27 mouse cellular contexts compared by ENCODE assay signal in genomic region chr6:18225157-18225556, GRCm38 (mm10). TPM values are rescaled to one million over a fixed set of nuclear protein-coding genes. Genes with fewer than 3 reads are reported as not detected.
DNase-seq lines count a peak whose midpoint lies in the region; ATAC-seq and TF ChIP-seq lines count a peak whose summit lies in the region.
"Had no signal": no experiment of that assay in that cellular context is flagged by ENCODE, and none has a peak within 500 bp of the region (broad histone marks: within the 10 kb centered on the region; RNA-seq: fewer than 3 reads in every experiment).

No protein-coding gene starts in this region.

- no peak for TF ChIP-seq CTCF in liver, postnatal 0 days (IDR thresholded peaks at IDR 0.05; ENCODE audit: low read depth)

- H3K4me3 ChIP-seq in liver, embryonic 12.5 days: no peak overlapping the region
- no peak overlapping the region for H3K4me3 ChIP-seq in liver, postnatal 0 days (ENCODE audit: low read depth, low read length)
- H3K4me3 ChIP-seq in liver, embryonic 13.5 days (replicated peaks): no peak overlapping the region
- H3K4me3 ChIP-seq: embryonic facial prominence, embryonic 10.5 days; embryonic facial prominence, embryonic 15.5 days; heart, embryonic 15.5 days; limb, embryonic 10.5 days; limb, embryonic 15.5 days had no signal

- no peaks in the 10 kb centered on the region for H3K36me3 ChIP-seq in liver, embryonic 12.5 days
- no peaks in the 10 kb centered on the region for H3K36me3 ChIP-seq in liver, postnatal 0 days (replicated peaks; ENCODE audit: insufficient read depth, low read length)
- no peaks in the 10 kb centered on the region for H3K36me3 ChIP-seq in liver, embryonic 13.5 days
- H3K36me3 ChIP-seq: embryonic facial prominence, embryonic 10.5 days; embryonic facial prominence, embryonic 15.5 days; heart, embryonic 15.5 days; limb, embryonic 10.5 days; limb, embryonic 15.5 days had no signal

- no peaks in the 10 kb centered on the region for H3K9me3 ChIP-seq in liver, embryonic 12.5 days (replicated peaks)
- no peaks in the 10 kb centered on the region for H3K9me3 ChIP-seq in liver, postnatal 0 days (ENCODE audit: low read length)
- H3K9me3 ChIP-seq in liver, embryonic 13.5 days (replicated peaks): no peaks in the 10 kb centered on the region
- H3K9me3 ChIP-seq: embryonic facial prominence, embryonic 10.5 days; embryonic facial prominence, embryonic 15.5 days; heart, embryonic 15.5 days; limb, embryonic 10.5 days; limb, embryonic 15.5 days had no signal

- peak; percentile 62; the same call in 1 of the 2 replicates for ATAC-seq in liver, embryonic 12.5 days
- no peak for ATAC-seq in liver, postnatal 0 days
- peak; percentile 31; the same call in 1 of the 2 replicates for ATAC-seq in liver, embryonic 13.5 days (ENCODE audit: low read depth)
- ATAC-seq: forebrain, embryonic 14.5 days; intestine, postnatal 0 days; lung, postnatal 0 days had no signal

- H3K4me2 ChIP-seq in liver, embryonic 12.5 days: no peak overlapping the region
- H3K4me2 ChIP-seq in liver, postnatal 0 days (ENCODE audit: low read depth, low read length): no peak overlapping the region
- H3K4me2 ChIP-seq in liver, embryonic 13.5 days: no peak overlapping the region
- H3K4me2 ChIP-seq: embryonic facial prominence, embryonic 15.5 days; heart, embryonic 15.5 days; hindbrain, embryonic 14.5 days; limb, embryonic 15.5 days had no signal

- no peaks in the 10 kb centered on the region for H3K4me1 ChIP-seq in liver, embryonic 12.5 days
- H3K4me1 ChIP-seq in liver, postnatal 0 days (ENCODE audit: insufficient read depth): no peaks in the 10 kb centered on the region
- no peaks in the 10 kb centered on the region for H3K4me1 ChIP-seq in liver, embryonic 13.5 days (replicated peaks)
- H3K4me1 ChIP-seq: embryonic facial prominence, embryonic 10.5 days; embryonic facial prominence, embryonic 15.5 days; heart, embryonic 15.5 days; limb, embryonic 10.5 days; limb, embryonic 15.5 days had no signal

- 19% methylated on average over 3 of the region's 3 CpGs for WGBS in liver, embryonic 12.5 days (ENCODE audit: insufficient replicate concordance)
- 34% methylated on average over 3 of the region's 3 CpGs for WGBS in liver, postnatal 0 days (ENCODE audit: insufficient replicate concordance)
- WGBS in liver, embryonic 13.5 days (ENCODE audit: insufficient replicate concordance): 20% methylated on average over 3 of the region's 3 CpGs

- H3K9ac ChIP-seq in liver, embryonic 12.5 days: no peak overlapping the region
- H3K9ac ChIP-seq in liver, postnatal 0 days (replicated peaks): no peak overlapping the region
- no peak overlapping the region for H3K9ac ChIP-seq in liver, embryonic 13.5 days
- H3K9ac ChIP-seq: embryonic facial prominence, embryonic 15.5 days; heart, embryonic 15.5 days; hindbrain, embryonic 14.5 days; limb, embryonic 15.5 days had no signal

- DNase-seq in liver, postnatal 0 days: no peak
- DNase-seq in ES-CJ7 (ENCODE audit: low read depth, low spot score) (peak; percentile 95), R1 (ENCODE audit: low read depth, low spot score) (peak; percentile 96)
- DNase-seq in liver, embryonic 13.5 days: no peak
- DNase-seq in lung, postnatal 25 days (ENCODE audit: low spot score): no peak
- DNase-seq: adrenal gland, adult 8-10 months; B cell, adult 2 months; cerebellum, adult 8-10 months; cerebellum, postnatal 36 days; gastrocnemius, postnatal 14 days; heart, postnatal 36 days; kidney, adult 9 months; kidney, postnatal 10 days; layer of hippocampus, adult 9-11 months; lung, adult 18-20 months; thymus, adult 2 months had no signal

- no peaks in the 10 kb centered on the region for H3K27me3 ChIP-seq in liver, embryonic 12.5 days (replicated peaks)
- H3K27me3 ChIP-seq in liver, postnatal 0 days (ENCODE audit: insufficient read depth, low read length): no peaks in the 10 kb centered on the region
- no peaks in the 10 kb centered on the region for H3K27me3 ChIP-seq in liver, embryonic 13.5 days
- H3K27me3 ChIP-seq: embryonic facial prominence, embryonic 15.5 days; heart, embryonic 15.5 days; limb, embryonic 15.5 days had no signal

- H3K27ac ChIP-seq in liver, embryonic 12.5 days: no peak overlapping the region
- no peak overlapping the region for H3K27ac ChIP-seq in liver, postnatal 0 days (ENCODE audit: low read depth)
- no peak overlapping the region for H3K27ac ChIP-seq in liver, embryonic 13.5 days
- H3K27ac ChIP-seq: embryonic facial prominence, embryonic 10.5 days; embryonic facial prominence, embryonic 15.5 days; heart, embryonic 15.5 days; hindbrain, embryonic 14.5 days; limb, embryonic 10.5 days; limb, embryonic 15.5 days; macrophage had no signal

- TF ChIP-seq EP300 in liver, postnatal 0 days (IDR thresholded peaks at IDR 0.05; ENCODE audit: low read depth): no peak

RNA-seq across cellular contexts. Expression of gene Cftr, which starts 54.7 kb away (rescaled TPM):
- 0.05 and 0.14 TPM in 2 replicates for polyA plus RNA-seq in liver, embryonic 12.5 days (2016; fragmentation: Nextera tagmentation; extraction: Ambion mirVana)
- polyA plus RNA-seq in liver, postnatal 0 days (2015; fragmentation: Nextera tagmentation; extraction: Ambion mirVana): 0.05 TPM in 2 replicates
- 0.03 and 0.08 TPM in 2 replicates for polyA plus RNA-seq in liver, embryonic 13.5 days (2015; fragmentation: Nextera tagmentation; extraction: Ambion mirVana)
- polyA plus RNA-seq: macrophage had no signal

Comparison
In these comparisons a context has a peak if more than half of its experiments do, and no peak if none do; other contexts are left out.
1. DNase-seq: peak in ES-CJ7 (single experiment) and R1 (single experiment); none in liver, postnatal 0 days (single experiment), liver, embryonic 13.5 days (single experiment) and lung, postnatal 25 days (single experiment).